Mouse (Mus musculus) G1E (cell line): ENCODE results near the gene Smc2.

Experiments used
- CTCF ChIP-seq: IDR thresholded peaks from 2 replicates; pipeline ENCODE4 v1.5.1; 2012; ENCODE audit warnings: low read depth, low read length, inconsistent platforms, mixed read lengths
- GATA1 ChIP-seq: IDR thresholded peaks from 2 replicates; pipeline ENCODE4 v1.6.1; 2012; ENCODE audit warnings: borderline replicate concordance, low read length, inconsistent platforms, mixed read lengths
- GATA2 ChIP-seq: IDR thresholded peaks from 2 replicates; pipeline ENCODE4 v1.6.1; 2012; ENCODE audit warnings: low read depth, low read length, inconsistent platforms, borderline replicate concordance
- POLR2AphosphoS5 ChIP-seq: IDR thresholded peaks from 2 replicates; pipeline ENCODE4 v1.6.1; 2012; ENCODE audit warnings: low read depth, low read length, inconsistent platforms; ENCODE audit not compliant: insufficient replicate concordance
- TAL1 ChIP-seq: conservative IDR thresholded peaks from 2 replicates; pipeline ENCODE4 v1.6.1; 2012; ENCODE audit warnings: low read depth, low read length, inconsistent platforms, mixed read lengths

DNA sequence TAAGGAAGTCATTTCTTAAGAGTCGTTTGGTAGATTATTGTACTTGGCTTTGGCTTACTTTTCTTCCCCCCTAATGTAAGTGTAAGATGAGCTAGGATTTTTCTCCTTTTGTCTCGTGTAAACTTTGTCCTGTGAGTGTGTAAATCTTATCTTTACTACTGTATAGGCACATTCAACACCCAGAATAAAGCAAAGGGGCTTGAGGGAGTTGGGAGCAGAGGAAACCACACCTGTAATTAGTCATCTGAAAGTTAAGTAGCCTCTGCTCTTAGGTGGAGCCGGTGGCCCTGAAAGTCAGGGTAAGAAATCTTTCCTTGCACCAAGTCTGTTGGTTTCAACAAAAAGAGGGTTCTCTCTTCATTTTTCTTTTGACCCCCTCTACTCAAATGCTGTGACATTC is 34.4 kb downstream of the Smc2 start:
- no peak for TF ChIP-seq CTCF
- no peak for TF ChIP-seq GATA1
- no peak for TF ChIP-seq TAL1
- TF ChIP-seq POLR2AphosphoS5 = no peak
- TF ChIP-seq GATA2 = no peak
